Mouse (Mus musculus): ENCODE results near the gene Zgrf1. TPM values are rescaled to one million over a fixed set of nuclear protein-coding genes. Genes with fewer than 3 reads are reported as not detected.

Gene Zgrf1
- total RNA-seq, 1 experiment from 2014 or later, result 4.3 TPM

- no peak for ATAC-seq (replicated peaks; ENCODE audit: insufficient number of reproducible peaks, low FRiP score, low TSS enrichment, poor library complexity, severe bottlenecking)
These were observed 786 bp upstream of the Zgrf1 start for GRCm38 (mm10) chr3:127552434-127552972.

DNA sequence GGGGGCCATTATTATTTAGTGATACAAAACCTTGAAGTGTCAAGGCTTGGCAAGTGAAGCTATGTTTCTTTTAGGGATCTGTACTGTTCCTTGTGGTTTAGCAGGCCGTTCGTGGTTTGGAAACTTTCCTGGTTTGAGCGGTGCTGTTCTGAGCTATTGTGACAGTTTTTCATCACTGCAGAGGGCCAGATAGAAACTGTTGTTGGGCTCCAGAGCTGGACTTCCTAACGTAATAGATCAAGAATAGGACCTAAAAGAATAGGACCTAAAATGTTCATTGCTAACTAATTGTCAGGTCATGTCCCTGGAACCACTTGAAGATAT is 393 bp downstream of the Zgrf1 start:
- no peak for ATAC-seq (replicated peaks; ENCODE audit: insufficient number of reproducible peaks, low FRiP score, low TSS enrichment, poor library complexity, severe bottlenecking)

DNA sequence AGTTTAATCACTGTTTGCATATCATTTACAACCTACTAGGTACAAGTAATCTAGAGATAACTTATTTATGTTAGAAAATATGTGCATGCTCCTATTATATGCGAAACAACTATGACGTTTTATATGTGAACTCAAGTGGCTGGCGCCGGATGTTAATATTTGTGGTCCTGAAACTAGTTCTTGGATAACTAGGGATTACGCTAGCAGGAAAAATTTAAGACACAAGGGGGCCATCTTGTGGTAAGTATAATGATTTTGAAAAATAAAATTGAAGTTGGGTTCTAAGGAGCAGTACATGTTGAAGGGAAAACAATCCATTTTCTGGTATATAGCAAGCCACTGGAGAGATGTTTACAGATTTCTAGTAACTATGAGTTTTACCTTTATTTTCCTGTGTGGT is 1.4 kb downstream of the Zgrf1 start:
- ATAC-seq (replicated peaks; ENCODE audit: insufficient number of reproducible peaks, low FRiP score, low TSS enrichment, poor library complexity, severe bottlenecking), result no peak

- ATAC-seq (replicated peaks; ENCODE audit: insufficient number of reproducible peaks, low FRiP score, low TSS enrichment, poor library complexity, severe bottlenecking), result no peak
These were observed 4.9 kb downstream of the Zgrf1 start for GRCm38 (mm10) chr3:127558201-127558600.

DNA sequence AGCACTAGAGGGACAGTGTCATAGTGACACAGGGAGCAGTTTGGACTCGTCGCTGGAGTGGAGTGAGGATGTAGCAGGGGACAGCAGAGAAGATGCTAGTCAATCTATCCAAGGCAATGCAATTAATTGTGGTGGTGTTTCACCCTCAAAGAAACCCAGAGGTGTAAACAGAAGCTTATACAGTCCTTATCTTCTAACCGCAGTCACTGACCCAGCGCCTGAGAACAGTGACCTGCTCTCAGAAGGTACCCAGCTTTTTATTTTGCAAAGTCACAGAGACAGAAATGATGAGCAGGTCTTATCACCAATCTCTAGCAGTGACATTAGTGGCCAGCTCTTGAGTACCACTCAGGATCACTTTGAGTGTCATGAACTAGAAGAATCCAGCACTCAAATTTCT is 9.7 kb downstream of the Zgrf1 start:
- ATAC-seq (replicated peaks; ENCODE audit: insufficient number of reproducible peaks, low FRiP score, low TSS enrichment, poor library complexity, severe bottlenecking), result no peak

DNA sequence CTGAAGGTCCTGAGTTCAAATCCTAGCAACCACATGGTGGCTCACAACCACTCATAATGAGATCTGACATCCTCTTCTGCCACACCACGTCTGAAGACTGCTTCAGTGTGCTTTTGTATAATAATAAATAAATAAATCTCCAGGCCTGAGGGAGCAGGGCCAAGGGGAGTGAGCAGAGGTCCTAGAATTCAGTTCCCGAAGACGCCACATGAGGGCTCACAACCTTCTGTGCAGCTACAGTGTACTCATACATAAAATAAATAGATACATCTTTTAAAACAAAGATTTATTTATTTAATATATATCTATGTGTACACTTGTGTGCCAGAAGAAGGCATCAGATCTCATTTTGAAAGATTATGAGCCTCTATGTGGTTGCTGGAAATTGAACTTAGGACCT is 11.8 kb downstream of the Zgrf1 start:
- ATAC-seq (replicated peaks; ENCODE audit: insufficient number of reproducible peaks, low FRiP score, low TSS enrichment, poor library complexity, severe bottlenecking), result no peak

GRCm38 (mm10) chr3:127572557-127572956 is 19.3 kb downstream of the Zgrf1 start:
- peak; percentile 91 for ATAC-seq (replicated peaks; ENCODE audit: insufficient number of reproducible peaks, low FRiP score, low TSS enrichment, poor library complexity, severe bottlenecking)

DNA sequence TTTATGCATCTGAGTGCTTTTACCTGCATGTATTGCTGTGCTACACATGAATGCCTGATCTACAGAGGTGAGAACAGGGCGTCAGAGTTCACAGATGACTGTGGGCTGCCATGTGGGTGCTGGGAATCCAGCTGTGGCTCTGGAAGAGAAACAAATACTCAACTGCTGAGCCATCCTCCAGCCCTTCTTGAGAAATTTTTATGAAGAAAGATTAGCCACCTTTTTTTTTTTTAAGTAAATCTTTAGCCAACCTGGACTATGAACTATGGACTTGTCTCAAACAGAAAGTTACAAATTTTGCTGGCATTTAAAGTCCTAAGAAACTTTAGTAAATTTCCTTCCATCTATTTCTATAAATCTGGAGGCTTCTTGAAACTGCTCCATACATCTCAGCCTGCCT is 43.8 kb downstream of the Zgrf1 start:
- ATAC-seq (replicated peaks; ENCODE audit: insufficient number of reproducible peaks, low FRiP score, low TSS enrichment, poor library complexity, severe bottlenecking), result no peak

DNA sequence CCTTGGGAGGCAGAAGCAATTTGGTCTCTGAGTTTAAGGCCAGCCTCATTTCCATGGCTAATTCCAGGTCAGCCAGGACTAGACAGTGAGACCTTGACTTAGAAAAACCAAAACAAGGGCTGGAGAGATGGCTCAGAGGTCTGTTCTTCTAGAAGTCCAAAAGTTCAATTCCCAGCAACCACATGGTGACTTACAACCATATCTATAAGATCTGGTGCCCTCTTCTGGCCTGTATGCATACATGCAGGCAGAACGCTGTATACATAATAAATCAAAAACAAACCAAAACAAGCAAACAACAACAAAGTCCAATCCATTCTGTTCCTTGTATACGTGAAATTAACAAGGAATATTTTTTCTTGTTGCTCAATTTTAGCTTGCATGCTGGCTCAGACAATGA is 54.8 kb downstream of the Zgrf1 start:
- no peak for ATAC-seq (replicated peaks; ENCODE audit: insufficient number of reproducible peaks, low FRiP score, low TSS enrichment, poor library complexity, severe bottlenecking)

GRCm38 (mm10) chr3:127625296-127625695 is 72.0 kb downstream of the Zgrf1 start:
- peak; percentile 81 for ATAC-seq (replicated peaks; ENCODE audit: insufficient number of reproducible peaks, low FRiP score, low TSS enrichment, poor library complexity, severe bottlenecking)

DNA sequence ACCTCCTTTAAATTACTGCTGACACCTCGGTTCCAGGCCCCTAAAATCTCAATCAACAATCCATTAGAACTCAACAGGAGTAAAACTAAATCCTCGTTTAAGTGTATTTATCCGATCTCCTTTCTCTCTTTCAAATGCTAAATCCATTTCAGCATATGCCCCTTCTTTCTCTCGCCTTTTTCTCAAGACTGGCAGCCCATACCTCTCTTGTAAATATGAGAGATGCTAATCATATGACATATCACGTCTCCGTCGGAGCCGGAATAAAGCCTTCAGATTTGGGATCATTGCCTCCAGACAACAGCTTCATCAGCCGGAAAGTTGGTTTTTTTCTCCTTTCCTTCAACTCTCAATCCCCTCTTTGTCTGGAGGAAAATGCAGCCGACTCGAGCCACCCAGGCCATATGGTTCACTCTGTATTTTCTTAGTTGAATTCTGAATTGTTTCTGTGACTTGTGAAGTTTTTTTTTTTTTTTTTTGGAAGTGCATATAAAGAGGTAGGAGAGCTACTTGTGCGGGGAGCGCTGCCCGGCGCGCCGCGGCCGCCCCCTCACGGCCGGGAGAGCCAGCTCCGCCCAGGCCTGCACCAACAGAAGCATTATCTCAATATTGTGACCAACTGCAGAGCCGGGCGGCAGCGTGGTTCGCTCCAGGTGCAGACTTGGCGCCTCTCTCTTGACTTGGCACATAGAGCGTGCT is 72.6 kb downstream of the Zgrf1 start:
- ATAC-seq (replicated peaks; ENCODE audit: insufficient number of reproducible peaks, low FRiP score, low TSS enrichment, poor library complexity, severe bottlenecking), result no peak

DNA sequence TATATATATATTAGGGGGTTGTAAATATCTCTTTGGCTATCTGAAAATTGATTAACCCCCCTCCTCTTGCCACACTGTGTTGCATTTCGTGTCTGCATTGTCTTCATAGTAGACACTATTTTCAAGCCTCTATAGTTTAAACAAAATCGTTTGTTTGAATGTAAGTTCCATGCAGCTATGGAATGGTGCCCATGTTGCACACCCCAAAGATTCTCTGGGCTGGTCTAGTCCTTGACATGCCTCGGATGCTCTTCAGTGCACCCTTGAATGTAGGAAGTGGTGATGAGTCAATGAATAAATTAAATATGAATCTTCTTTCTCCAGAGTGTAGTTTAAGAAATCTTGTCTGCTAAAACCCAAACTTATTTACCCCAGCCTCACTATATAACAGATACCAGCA is 73.2 kb downstream of the Zgrf1 start:
- no peak for ATAC-seq (replicated peaks; ENCODE audit: insufficient number of reproducible peaks, low FRiP score, low TSS enrichment, poor library complexity, severe bottlenecking)

- ATAC-seq (replicated peaks; ENCODE audit: insufficient number of reproducible peaks, low FRiP score, low TSS enrichment, poor library complexity, severe bottlenecking), result no peak
These were observed 74.1 kb downstream of the Zgrf1 start for GRCm38 (mm10) chr3:127627151-127627955.

DNA sequence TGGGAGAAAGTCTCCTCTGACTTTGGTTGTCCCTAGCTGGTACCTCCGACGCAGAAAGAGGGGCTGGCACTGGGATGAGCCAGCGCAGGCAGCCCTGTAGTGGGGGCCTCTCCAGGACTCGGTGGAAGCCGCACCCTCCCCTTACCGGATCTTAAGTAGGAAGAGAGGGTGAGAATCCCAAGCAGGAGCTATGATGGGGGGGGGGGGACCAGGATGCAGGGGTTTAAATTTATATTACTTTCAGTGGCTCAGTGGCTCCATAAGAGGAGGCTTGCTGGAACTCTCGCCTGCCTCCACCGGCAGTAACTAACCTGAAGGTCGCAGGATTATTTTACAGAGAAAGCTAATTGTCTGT is 74.6 kb downstream of the Zgrf1 start:
- ATAC-seq (replicated peaks; ENCODE audit: insufficient number of reproducible peaks, low FRiP score, low TSS enrichment, poor library complexity, severe bottlenecking), result no peak

DNA sequence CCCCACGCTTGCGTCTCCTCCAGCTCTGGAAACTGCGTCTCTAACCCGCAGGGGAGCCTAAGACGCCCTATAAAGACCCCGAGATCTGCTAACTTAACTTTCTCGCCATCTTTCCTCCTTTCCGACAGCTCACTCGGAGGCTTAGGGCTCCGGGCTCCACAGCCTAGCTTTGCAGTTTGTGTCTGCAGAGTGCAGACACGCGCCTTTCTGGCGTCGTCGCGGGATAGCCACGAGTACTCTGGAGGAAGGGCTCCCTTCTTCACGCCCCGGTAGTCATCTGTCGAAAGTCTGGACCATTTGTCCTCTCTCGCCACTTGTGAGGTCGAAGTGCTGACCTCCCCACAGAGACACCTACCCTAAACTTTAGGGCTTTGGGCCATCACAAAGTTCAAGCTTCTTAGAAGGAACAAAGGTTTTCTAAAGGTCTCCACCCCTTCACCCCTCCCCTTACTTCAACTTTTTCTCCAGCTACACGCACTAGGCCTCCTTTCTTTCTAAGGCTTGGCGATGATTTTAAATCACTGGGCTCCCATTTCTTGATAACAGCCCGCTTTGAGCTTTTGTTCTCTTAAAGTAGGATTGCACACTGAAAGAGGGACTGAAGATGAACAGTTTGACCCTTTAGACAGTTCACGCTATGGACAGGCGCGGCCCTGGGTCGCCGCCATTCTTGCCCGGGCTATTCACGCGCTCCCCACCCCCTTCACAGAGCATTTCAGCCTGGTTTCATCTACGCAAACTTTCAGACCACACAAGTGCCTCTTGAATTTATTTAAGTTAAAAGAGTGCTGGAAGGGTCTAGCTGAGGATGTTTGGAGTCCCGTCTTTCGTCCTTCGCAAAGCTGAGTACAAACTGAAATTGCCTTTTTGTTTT is 75.3 kb downstream of the Zgrf1 start:
- no peak for ATAC-seq (replicated peaks; ENCODE audit: insufficient number of reproducible peaks, low FRiP score, low TSS enrichment, poor library complexity, severe bottlenecking)

DNA sequence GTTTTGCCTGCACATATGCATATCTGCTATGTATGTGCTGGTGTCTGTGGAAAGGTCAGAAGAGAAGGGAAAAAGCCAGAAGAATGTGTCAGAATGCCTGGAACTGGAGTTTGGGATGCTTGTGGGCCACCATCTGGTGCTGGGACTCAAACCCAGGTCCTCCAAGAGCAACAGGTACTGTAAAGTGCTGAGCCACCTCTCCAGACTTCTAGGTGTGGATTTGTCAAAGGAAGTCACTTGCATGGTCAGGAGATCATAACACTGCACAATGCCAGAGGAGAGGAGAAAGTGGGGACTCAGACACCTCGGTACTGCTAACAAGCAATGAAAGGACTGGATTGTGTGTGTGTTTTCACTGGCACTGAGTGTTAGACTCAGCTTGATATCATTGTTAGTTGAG is 76.9 kb downstream of the Zgrf1 start:
- ATAC-seq (replicated peaks; ENCODE audit: insufficient number of reproducible peaks, low FRiP score, low TSS enrichment, poor library complexity, severe bottlenecking), result no peak

- ATAC-seq (replicated peaks; ENCODE audit: insufficient number of reproducible peaks, low FRiP score, low TSS enrichment, poor library complexity, severe bottlenecking), result no peak
These were observed 77.6 kb downstream of the Zgrf1 start for GRCm38 (mm10) chr3:127630735-127631372.

DNA sequence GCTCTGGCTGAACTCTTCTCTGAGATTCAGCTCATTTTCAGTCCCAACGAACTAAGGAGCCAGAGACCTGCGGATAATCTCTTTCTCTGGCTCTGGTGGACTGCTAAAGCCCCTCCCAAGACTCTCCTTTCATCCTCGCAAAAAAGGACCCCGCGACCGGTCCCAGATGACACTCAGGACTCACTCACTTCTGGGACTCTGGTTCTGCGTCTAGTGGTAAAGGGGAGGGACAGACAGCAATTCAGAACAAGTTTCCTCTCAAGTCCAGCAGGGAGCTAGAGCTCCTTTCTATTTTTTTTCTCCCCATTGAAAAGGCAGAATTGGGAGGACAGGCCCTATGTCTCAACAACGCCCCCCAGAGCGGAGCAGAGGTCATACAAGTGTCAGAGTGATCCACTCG is 78.3 kb downstream of the Zgrf1 start:
- no peak for ATAC-seq (replicated peaks; ENCODE audit: insufficient number of reproducible peaks, low FRiP score, low TSS enrichment, poor library complexity, severe bottlenecking)

GRCm38 (mm10) chr3:127632531-127632930 is 79.2 kb downstream of the Zgrf1 start:
- no peak for ATAC-seq (replicated peaks; ENCODE audit: insufficient number of reproducible peaks, low FRiP score, low TSS enrichment, poor library complexity, severe bottlenecking)
